In the genomic region with DNA sequence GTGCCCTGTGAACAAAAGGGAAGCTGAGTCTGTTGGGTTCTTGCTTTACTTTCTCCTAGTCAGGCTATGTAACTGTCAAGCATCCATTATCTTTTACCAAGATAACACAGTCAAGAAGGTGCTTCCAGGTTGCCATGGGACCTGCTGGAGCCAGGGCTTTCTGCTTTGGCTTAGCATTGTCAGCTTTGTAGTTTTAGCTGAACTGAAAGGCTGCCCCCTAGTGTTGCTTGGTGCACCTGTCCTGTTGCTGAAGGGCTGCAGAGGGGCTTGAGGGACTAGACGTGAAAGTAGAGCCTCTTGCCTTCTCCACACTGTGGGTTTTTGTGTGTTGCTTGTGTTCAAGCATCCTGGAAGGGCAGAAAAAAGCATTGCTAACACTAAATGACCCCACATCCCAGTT, we compare ENCODE assay signal across 9 mouse cellular contexts.
DNase-seq lines count a peak whose midpoint lies in the region; ATAC-seq lines count a peak whose summit lies in the region.
"Had no signal": no experiment of that assay in that cellular context is flagged by ENCODE, and none has a peak within 500 bp of the region (broad histone marks: within the 10 kb centered on the region; RNA-seq: fewer than 3 reads in every experiment).

No protein-coding gene starts in this region.

- no peak overlapping the region for H3K4me2 ChIP-seq in neural tube, embryonic 11.5 days (ENCODE audit: low read depth)
- H3K4me2 ChIP-seq: embryonic facial prominence, embryonic 13.5 days had no signal

- H3K27me3 ChIP-seq in neural tube, embryonic 11.5 days (ENCODE audit: control insufficient read depth, insufficient read depth, low read length): no peaks in the 10 kb centered on the region
- H3K27me3 ChIP-seq: embryonic facial prominence, embryonic 13.5 days had no signal

- no peak for ATAC-seq in neural tube, embryonic 11.5 days (ENCODE audit: insufficient read depth, low FRiP score, low TSS enrichment)

- H3K9ac ChIP-seq in neural tube, embryonic 11.5 days (ENCODE audit: low read length): no peak overlapping the region
- H3K9ac ChIP-seq: embryonic facial prominence, embryonic 13.5 days had no signal

- no peaks in the 10 kb centered on the region for H3K9me3 ChIP-seq in neural tube, embryonic 11.5 days (ENCODE audit: control insufficient read depth, low read length)
- H3K9me3 ChIP-seq: embryonic facial prominence, embryonic 13.5 days had no signal

- peak; percentile 11 to 20 for DNase-seq in adrenal gland, adult 18-20 months (ENCODE audit: low spot score in 2 of 2)
- DNase-seq in adrenal gland, postnatal 4 days (ENCODE audit: low spot score in 2 of 2): no peak
- DNase-seq in left cerebral cortex, adult 18-20 months (ENCODE audit: low spot score in 2 of 2): peak; percentile 52 to 62
- DNase-seq in left cerebral cortex, adult 11 months (ENCODE audit: low spot score): no peak
- peak; percentile 76 to 81 for DNase-seq in cerebellum, postnatal 14 days
- DNase-seq in kidney, postnatal 14 days: peak; percentile 5
- DNase-seq in neural tube, embryonic 11.5 days (ENCODE audit: low spot score): peak; percentile 50
- DNase-seq in Muller cell, postnatal 12 days (ENCODE audit: inconsistent ontology term): no peak

- no peak overlapping the region for H3K4me3 ChIP-seq in neural tube, embryonic 11.5 days (ENCODE audit: low read depth, low read length)
- H3K4me3 ChIP-seq: embryonic facial prominence, embryonic 13.5 days had no signal

- 25% methylated on average over 1 of the region's 1 CpGs for WGBS in neural tube, embryonic 11.5 days

- H3K4me1 ChIP-seq in neural tube, embryonic 11.5 days (ENCODE audit: control insufficient read depth, insufficient read depth, low read length): no peaks in the 10 kb centered on the region
- H3K4me1 ChIP-seq: embryonic facial prominence, embryonic 13.5 days had no signal

- H3K27ac ChIP-seq in neural tube, embryonic 11.5 days (ENCODE audit: low read depth, low read length): no peak overlapping the region
- H3K27ac ChIP-seq: embryonic facial prominence, embryonic 13.5 days had no signal

- H3K36me3 ChIP-seq in neural tube, embryonic 11.5 days (ENCODE audit: control insufficient read depth, insufficient read depth, low read length): no peaks in the 10 kb centered on the region
- H3K36me3 ChIP-seq: embryonic facial prominence, embryonic 13.5 days had no signal

Comparison
In these comparisons a context has a peak if more than half of its experiments do, and no peak if none do; other contexts are left out.
1. DNase-seq: peak in adrenal gland, adult 18-20 months (2 of 2), left cerebral cortex, adult 18-20 months (2 of 2), cerebellum, postnatal 14 days (2 of 2), kidney, postnatal 14 days (single experiment) and neural tube, embryonic 11.5 days (single experiment); none in adrenal gland, postnatal 4 days (0 of 2), left cerebral cortex, adult 11 months (single experiment) and Muller cell, postnatal 12 days (single experiment).